Mouse (Mus musculus) CH12.LX (cell line): ENCODE measurements at regions not wholly inside any gene's neighbourhood (a gene's known extent, or its start where the extent isn't known, plus 50 kb on each side); places are given as distances from the start of the nearest gene placed in this dataset.
"Not testable (repeated sequence)": the region's sequence is repeated elsewhere in the genome, so short reads cannot be mapped to it uniquely, and the experiment has no call there.

Source experiments
- DNase-seq: peaks from one replicate; pipeline ENCODE4 v3.0.0-alpha.2; 2013; ENCODE audit errors: extremely low read depth
- H3K27ac ChIP-seq: 2 replicates; pipeline ENCODE4 v1.5.1; 2012; ENCODE audit warnings: low read depth, mild to moderate bottlenecking, control low read depth, moderate library complexity; ENCODE audit not compliant: insufficient read depth
- H3K27me3 ChIP-seq: replicated peaks from 2 replicates; pipeline ENCODE3; 2012; ENCODE audit warnings: inconsistent platforms
- H3K36me3 ChIP-seq, 2 experiments: replicated peaks in 1 of 2; 2 replicates each; pipeline versions ENCODE3 to v1.6.1; 2012; ENCODE audit warnings: inconsistent platforms in 1 of 2, low read length in 1 of 2, mild to moderate bottlenecking in 1 of 2, mixed read lengths in 1 of 2, moderate library complexity in 1 of 2; ENCODE audit not compliant: control insufficient read depth in 1 of 2, insufficient read depth in 1 of 2
- H3K4me1 ChIP-seq, 2 experiments: 2 replicates each; pipeline ENCODE4 v1.6.1; 2012; ENCODE audit warnings: inconsistent platforms in 1 of 2, moderate library complexity in 1 of 2; ENCODE audit not compliant: insufficient read depth in 2 of 2, control insufficient read depth in 1 of 2
- H3K4me2 ChIP-seq: 2 replicates; pipeline ENCODE4 v1.6.1; 2012; ENCODE audit warnings: low read depth, mild to moderate bottlenecking, control low read depth; ENCODE audit not compliant: poor library complexity, insufficient read depth, severe bottlenecking
- H3K4me3 ChIP-seq, 3 experiments: fragments of 150-350 bp in 1 of 3; sonication (generic) in 1 of 3; replicated peaks in 1 of 3; 2 replicates each; pipeline versions ENCODE3 to v1.5.1; 2011 to 2012; ENCODE audit warnings: low read depth in 2 of 3, low read length in 2 of 3, mild to moderate bottlenecking in 2 of 3, moderate library complexity in 2 of 3, control low read depth in 1 of 3, improper control_type of control experiment in 1 of 3, inconsistent platforms in 1 of 3, mixed read lengths in 1 of 3; ENCODE audit not compliant: poor library complexity in 1 of 3
- H3K79me2 ChIP-seq: replicated peaks from 2 replicates; pipeline ENCODE4 v1.6.1; 2012; ENCODE audit warnings: mild to moderate bottlenecking, moderate library complexity; ENCODE audit not compliant: control insufficient read depth, poor library complexity, insufficient read depth, severe bottlenecking; ENCODE audit errors: extremely low read depth
- H3K9ac ChIP-seq: 2 replicates; pipeline ENCODE4 v1.6.1; 2012; ENCODE audit warnings: low read depth, mild to moderate bottlenecking, control low read depth, moderate library complexity; ENCODE audit not compliant: insufficient read depth
- H3K9me3 ChIP-seq: replicated peaks from 2 replicates; pipeline ENCODE3; 2012; ENCODE audit warnings: low read length, inconsistent platforms, mixed read lengths
- CTCF ChIP-seq, 2 experiments: IDR thresholded peaks in 1 of 2; conservative IDR thresholded peaks in 1 of 2; 2 replicates each; pipeline ENCODE4 v1.5.1; 2011 to 2012; ENCODE audit warnings: low read depth in 2 of 2, low read length in 2 of 2, improper control_type of control experiment in 1 of 2, inconsistent platforms in 1 of 2, mild to moderate bottlenecking in 1 of 2, moderate library complexity in 1 of 2
- E2F4 ChIP-seq: IDR thresholded peaks from 2 replicates; pipeline ENCODE4 v1.6.1; 2011; ENCODE audit warnings: low read depth, low read length, improper control_type of control experiment; ENCODE audit not compliant: insufficient replicate concordance
- ETS1 ChIP-seq: conservative IDR thresholded peaks from 2 replicates; pipeline ENCODE4 v1.6.1; 2012; ENCODE audit warnings: low read depth, mild to moderate bottlenecking, inconsistent platforms, low read length, improper control_type of control experiment, moderate library complexity
- HCFC1 ChIP-seq: IDR thresholded peaks from 2 replicates; pipeline ENCODE4 v1.6.1; 2012; ENCODE audit warnings: low read depth, mild to moderate bottlenecking, inconsistent platforms, low read length, improper control_type of control experiment
- JUND ChIP-seq: conservative IDR thresholded peaks from 2 replicates; pipeline ENCODE4 v1.6.1; 2011; ENCODE audit warnings: low read depth, low read length, improper control_type of control experiment
- MXI1 ChIP-seq: IDR thresholded peaks from 2 replicates; pipeline ENCODE4 v1.6.1; 2011; ENCODE audit warnings: mild to moderate bottlenecking, low read depth, low read length, improper control_type of control experiment
- NELFE ChIP-seq: IDR thresholded peaks from 2 replicates; pipeline ENCODE4 v1.6.1; 2011; ENCODE audit warnings: low read depth, low read length, improper control_type of control experiment
- NRF1 ChIP-seq: IDR thresholded peaks from 2 replicates; pipeline ENCODE4 v1.6.1; 2014; ENCODE audit warnings: low read depth, mild to moderate bottlenecking, inconsistent platforms, low read length, improper control_type of control experiment, moderate library complexity
- POLR2A ChIP-seq: IDR thresholded peaks from 2 replicates; pipeline ENCODE4 v1.6.1; 2011; ENCODE audit warnings: low read depth, mild to moderate bottlenecking, improper control_type of control experiment, low read length
- POLR2AphosphoS2 ChIP-seq: IDR thresholded peaks from 2 replicates; pipeline ENCODE4 v1.6.1; 2011; ENCODE audit warnings: low read depth, low read length, improper control_type of control experiment
- SMC3 ChIP-seq: IDR thresholded peaks from 2 replicates; pipeline ENCODE4 v1.6.1; 2011; ENCODE audit warnings: low read depth, low read length, improper control_type of control experiment
- USF1 ChIP-seq: IDR thresholded peaks from 2 replicates; pipeline ENCODE4 v1.6.1; 2014; ENCODE audit warnings: low read depth, mild to moderate bottlenecking, inconsistent platforms, low read length, improper control_type of control experiment
- USF2 ChIP-seq: conservative IDR thresholded peaks from 2 replicates; pipeline ENCODE4 v1.6.1; 2011; ENCODE audit warnings: low read depth, low read length, improper control_type of control experiment
- ZMIZ1 ChIP-seq: IDR thresholded peaks from 2 replicates; pipeline ENCODE4 v1.6.1; 2012; ENCODE audit warnings: low read depth, mild to moderate bottlenecking, inconsistent platforms, low read length, improper control_type of control experiment
- dilution Hi-C: fragments of 300-500 bp; cut with MboI; formaldehyde crosslinking; loops from 2 replicates; pipeline ENCODE4 v1.14.3; 2020; ENCODE audit warnings: low sequenced_read_pairs; ENCODE audit not compliant: extremely low pct_unique_long_range_greater_than_20kb, extremely low pct_ligation_motif_present
- in situ Hi-C: fragments of 300-500 bp; cut with MboI; formaldehyde crosslinking; loops from 3 replicates; pipeline ENCODE4 v1.14.3; 2019; ENCODE audit warnings: low sequenced_read_pairs, low pct_ligation_motif_present, low pct_unique_long_range_greater_than_20kb, mixed read lengths

GRCm38 (mm10) chr13:20026612-20027011 is 63.8 kb upstream of the Elmo1 start:
- peaks cover 0 to 5% of the 10 kb centered on the region in 2 experiments; a peak in 2 of 4 replicates for H3K4me1 ChIP-seq
- H3K4me3 ChIP-seq, result no peak overlapping the region
- no peak overlapping the region for H3K9ac ChIP-seq
- no peaks in the 10 kb centered on the region for H3K36me3 ChIP-seq
- no peak overlapping the region for H3K4me2 ChIP-seq
- dilution Hi-C loops, result no loop called here
- in situ Hi-C loops, result no loop called here
- H3K79me2 ChIP-seq, result no peaks in the 10 kb centered on the region
- no peak for TF ChIP-seq SMC3
- TF ChIP-seq HCFC1, result no peak
- no peak for TF ChIP-seq NRF1
- TF ChIP-seq, all 38 proteins: peak for 0
- DNase-seq, result no peak
- H3K27ac ChIP-seq, result no peak overlapping the region
- no peaks in the 10 kb centered on the region for H3K9me3 ChIP-seq
- H3K27me3 ChIP-seq, result no peaks in the 10 kb centered on the region

- DNase-seq, dilution Hi-C loops, H3K4me1 ChIP-seq, H3K27me3 ChIP-seq, H3K4me3 ChIP-seq, H3K9me3 ChIP-seq, H3K9ac ChIP-seq, H3K36me3 ChIP-seq, H3K4me2 ChIP-seq, in situ Hi-C loops, H3K27ac ChIP-seq, H3K79me2 ChIP-seq: not testable (repeated sequence)
Observed at GRCm38 (mm10) chr13:20016454-20016853, 73.9 kb upstream of the Elmo1 start.

- dilution Hi-C loops, result no loop called here
- H3K4me2 ChIP-seq, result no peak overlapping the region
- TF ChIP-seq USF2 (no peak), ETS1 (no peak), CTCF (conservative IDR thresholded peaks at IDR 0.05 in 1 of 2, IDR thresholded peaks at IDR 0.05 in 1 of 2; ENCODE audit: low read depth in 2 of 2, low read length in 2 of 2) (no peak), POLR2AphosphoS2 (no peak), USF1 (no peak), E2F4 (no peak), POLR2A (no peak), NELFE (no peak), ZMIZ1 (no peak), JUND (no peak), HCFC1 (no peak), MXI1 (no peak)
- H3K4me1 ChIP-seq, result no peaks in the 10 kb centered on the region; a peak in 1 of 4 replicates
- no peaks in the 10 kb centered on the region for H3K27me3 ChIP-seq
- in situ Hi-C loops, result no loop called here
- DNase-seq, result no peak
- H3K9ac ChIP-seq, result no peak overlapping the region
- no peaks in the 10 kb centered on the region for H3K9me3 ChIP-seq
- no peaks in the 10 kb centered on the region for H3K36me3 ChIP-seq
- no peak overlapping the region for H3K4me3 ChIP-seq
- H3K79me2 ChIP-seq, result no peaks in the 10 kb centered on the region
- no peak overlapping the region for H3K27ac ChIP-seq
Observed at GRCm38 (mm10) chr13:20012621-20013020, 77.8 kb upstream of the Elmo1 start.
